Mouse (Mus musculus) lung, embryonic 16.5 days (tissue): Measurements from ENCODE around the gene Pik3r1. TPM values are rescaled to one million over a fixed set of nuclear protein-coding genes. Genes with fewer than 3 reads are reported as not detected.
A peak's percentile ranks its signal among the peaks of the same experiment; 100 is the strongest.

Source experiments
- ATAC-seq: fragments of 200-750 bp; cut with Nextera tagmentation; 2 replicates; pipeline ENCODE4 v1.8.0; 2017; ENCODE audit warnings: low read depth, mild to moderate bottlenecking, moderate library complexity
- H3K27ac ChIP-seq: fragments of 300-500 bp; sonication (generic); 2 replicates; pipeline ENCODE4 v1.5.1; 2014; ENCODE audit warnings: mild to moderate bottlenecking, control low read depth, low read length
- H3K27me3 ChIP-seq: fragments of 300-500 bp; sonication (generic); 2 replicates; pipeline ENCODE4 v1.6.1; 2014; ENCODE audit warnings: low read depth, low read length, mixed read lengths; ENCODE audit not compliant: control insufficient read depth, insufficient read depth
- H3K36me3 ChIP-seq: fragments of 300-500 bp; sonication (generic); 2 replicates; pipeline ENCODE4 v1.6.1; 2014; ENCODE audit warnings: low read length; ENCODE audit not compliant: control insufficient read depth, insufficient read depth
- H3K4me1 ChIP-seq: fragments of 300-500 bp; sonication (generic); replicated peaks from 2 replicates; pipeline ENCODE4 v1.6.1; 2014; ENCODE audit warnings: low read length, mixed read lengths; ENCODE audit not compliant: control insufficient read depth, insufficient read depth
- H3K4me2 ChIP-seq: fragments of 300-500 bp; sonication (generic); 2 replicates; pipeline ENCODE4 v1.6.1; 2014; ENCODE audit warnings: low read depth, low read length, control low read depth
- H3K4me3 ChIP-seq: fragments of 300-500 bp; sonication (generic); 2 replicates; pipeline ENCODE4 v1.5.1; 2014; ENCODE audit warnings: mild to moderate bottlenecking, low read length, control low read depth
- H3K9ac ChIP-seq: fragments of 300-500 bp; sonication (generic); 2 replicates; pipeline ENCODE4 v1.6.1; 2014; ENCODE audit warnings: low read length, control low read depth
- H3K9me3 ChIP-seq: fragments of 300-500 bp; sonication (generic); 2 replicates; pipeline ENCODE4 v1.6.1; 2016; ENCODE audit warnings: low read length; ENCODE audit not compliant: control insufficient read depth
- WGBS: fragments of 180-500 bp; shearing (Covaris S2); extraction: QIAGEN DNeasy Blood & Tissue Kit; methylation state at CpG from one replicate; pipeline ENCODE4 v1.1.7; 2014; 5-methylcytosine and 5-hydroxymethylcytosine counted together
- polyA plus RNA-seq: library from polyadenylated mRNA; unstranded; fragments of >200 nt; fragmentation: Nextera tagmentation; extraction: Ambion mirVana; gene quantifications from 2 replicates; pipeline ENCODE4 v1.2.1, GENCODE M21; 2015

Pik3r1 gene
- polyA plus RNA-seq, 1 experiment from 2014 or later, result 28.5 TPM

GRCm38 (mm10) chr13:101744943-101745342 is 23.1 kb downstream of the Pik3r1 start:
- ATAC-seq, result no peak
- Histone ChIP-seq H3K4me3 (no peak overlapping the region), H3K9me3 (no peaks in the 10 kb centered on the region), H3K36me3 (no peaks in the 10 kb centered on the region), H3K27ac (peak overlapping the region; percentile 82), H3K4me2 (no peak overlapping the region), H3K4me1 (peaks cover 58% of the 10 kb centered on the region), H3K27me3 (no peaks in the 10 kb centered on the region), H3K9ac (no peak overlapping the region)
- WGBS, result 28% methylated on average over 5 of the region's 5 CpGs

- WGBS, result 65% methylated on average over 2 of the region's 2 CpGs
- H3K27ac ChIP-seq, result 0 out of 2 replicates have a peak overlapping the region, but pooled peaks have one; percentile 75
Measured at GRCm38 (mm10) chr13:101744053-101744452, 24.0 kb downstream of the Pik3r1 start.

GRCm38 (mm10) chr13:101743247-101743646 is 24.8 kb downstream of the Pik3r1 start:
- peaks cover 69% of the 10 kb centered on the region for H3K4me1 ChIP-seq
- no peaks in the 10 kb centered on the region for H3K9me3 ChIP-seq
- no peak for ATAC-seq
- peak overlapping the region; percentile 75 for H3K27ac ChIP-seq
- H3K27me3 ChIP-seq, result no peaks in the 10 kb centered on the region
- no peak overlapping the region for H3K4me2 ChIP-seq
- WGBS, result 59% methylated on average over 7 of the region's 8 CpGs
- H3K36me3 ChIP-seq, result no peaks in the 10 kb centered on the region
- H3K9ac ChIP-seq, result no peak overlapping the region
- H3K4me3 ChIP-seq, result no peak overlapping the region

More at GRCm38 (mm10) chr13:101744053-101744452, 24.0 kb downstream of the Pik3r1 start:
- no peaks in the 10 kb centered on the region for H3K27me3 ChIP-seq
- peaks cover 65% of the 10 kb centered on the region for H3K4me1 ChIP-seq
- H3K4me2 ChIP-seq, result no peak overlapping the region
- H3K9me3 ChIP-seq, result no peaks in the 10 kb centered on the region
- no peak for ATAC-seq
- no peak overlapping the region for H3K4me3 ChIP-seq
- no peaks in the 10 kb centered on the region for H3K36me3 ChIP-seq
- H3K9ac ChIP-seq, result no peak overlapping the region

GRCm38 (mm10) chr13:101742596-101742995 is 25.4 kb downstream of the Pik3r1 start:
- no peaks in the 10 kb centered on the region for H3K27me3 ChIP-seq
- H3K36me3 ChIP-seq, result no peaks in the 10 kb centered on the region
- H3K4me3 ChIP-seq, result no peak overlapping the region
- peak overlapping the region; percentile 79 for H3K27ac ChIP-seq
- peak; percentile 61 for ATAC-seq
- H3K4me1 ChIP-seq, result peaks cover 69% of the 10 kb centered on the region
- H3K9ac ChIP-seq, result no peak overlapping the region
- WGBS, result 4% methylated on average over 6 of the region's 6 CpGs
- H3K9me3 ChIP-seq, result no peaks in the 10 kb centered on the region
- no peak overlapping the region for H3K4me2 ChIP-seq

- Histone ChIP-seq H3K4me2 (no peak overlapping the region), H3K9me3 (no peaks in the 10 kb centered on the region), H3K9ac (no peak overlapping the region), H3K36me3 (no peaks in the 10 kb centered on the region), H3K4me3 (no peak overlapping the region), H3K27ac (peak overlapping the region; percentile 55; the same call in 1 of the 2 replicates), H3K4me1 (peaks cover 70% of the 10 kb centered on the region), H3K27me3 (no peaks in the 10 kb centered on the region)
- ATAC-seq, result no peak
- 59% methylated on average over 11 of the region's 11 CpGs for WGBS
Measured at GRCm38 (mm10) chr13:101741530-101742309, 26.3 kb downstream of the Pik3r1 start.

GRCm38 (mm10) chr13:101739732-101740381 is 28.2 kb downstream of the Pik3r1 start:
- Histone ChIP-seq H3K9ac (no peak overlapping the region), H3K4me1 (peaks cover 61% of the 10 kb centered on the region), H3K4me2 (no peak overlapping the region), H3K4me3 (no peak overlapping the region), H3K27me3 (no peaks in the 10 kb centered on the region), H3K36me3 (no peaks in the 10 kb centered on the region), H3K9me3 (no peaks in the 10 kb centered on the region), H3K27ac (peak overlapping the region; percentile 67)
- WGBS, result 43% methylated on average over 4 of the region's 4 CpGs
- peak; percentile 26; the same call in 1 of the 2 replicates for ATAC-seq

- no peak for ATAC-seq
- no peak overlapping the region for H3K4me2 ChIP-seq
- H3K36me3 ChIP-seq, result no peaks in the 10 kb centered on the region
- no peak overlapping the region for H3K4me3 ChIP-seq
- no peaks in the 10 kb centered on the region for H3K9me3 ChIP-seq
- H3K27ac ChIP-seq, result peak overlapping the region; percentile 12; the same call in 1 of the 2 replicates
- no peak overlapping the region for H3K9ac ChIP-seq
- peaks cover 54% of the 10 kb centered on the region for H3K4me1 ChIP-seq
- H3K27me3 ChIP-seq, result no peaks in the 10 kb centered on the region
- WGBS, result 68% methylated on average over 6 of the region's 6 CpGs
Measured at GRCm38 (mm10) chr13:101738769-101739168, 29.2 kb downstream of the Pik3r1 start.

GRCm38 (mm10) chr13:101736521-101737387 is 31.3 kb downstream of the Pik3r1 start:
- no peak overlapping the region for H3K27ac ChIP-seq
- no peak overlapping the region; the same call in 1 of the 2 replicates for H3K9ac ChIP-seq
- peak overlapping the region; percentile 0; the same call in 1 of the 2 replicates for H3K4me2 ChIP-seq
- peaks cover 40% of the 10 kb centered on the region for H3K4me1 ChIP-seq
- H3K9me3 ChIP-seq, result no peaks in the 10 kb centered on the region
- no peak overlapping the region for H3K4me3 ChIP-seq
- WGBS, result 46% methylated on average over 16 of the region's 16 CpGs
- ATAC-seq, result no peak
- H3K36me3 ChIP-seq, result no peaks in the 10 kb centered on the region
- no peaks in the 10 kb centered on the region for H3K27me3 ChIP-seq
